Mouse (Mus musculus): ENCODE measurements around the gene Hist1h2ab. TPM values are rescaled to one million over a fixed set of nuclear protein-coding genes. Genes with fewer than 3 reads are reported as not detected.
"Not testable (repeated sequence)": the region's sequence is repeated elsewhere in the genome, so short reads cannot be mapped to it uniquely, and the experiment has no call there.

The Hist1h2ab gene
- total RNA-seq, 2 experiments from 2014 or later: 9.2 to 1,996 TPM

DNA sequence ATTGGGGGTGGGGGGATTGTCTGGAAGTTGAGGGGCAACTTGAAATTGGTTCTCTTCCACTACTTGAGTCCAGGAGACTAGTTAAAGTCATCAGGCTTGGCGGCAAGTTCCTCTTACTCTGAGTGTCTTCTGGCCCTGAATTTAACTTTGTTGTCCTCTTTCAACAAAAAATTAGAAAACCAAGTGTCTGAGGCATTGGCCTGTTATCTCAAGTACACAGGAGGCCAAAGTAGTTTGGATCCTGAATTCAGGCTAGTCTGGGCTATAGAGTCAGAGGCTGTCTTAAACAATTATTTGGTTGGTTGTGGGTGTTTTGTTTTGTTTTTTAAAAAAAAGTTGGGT is 14.2 kb downstream of the Hist1h2ab start:
- ATAC-seq (replicated peaks; ENCODE audit: poor library complexity, severe bottlenecking): no peak

DNA sequence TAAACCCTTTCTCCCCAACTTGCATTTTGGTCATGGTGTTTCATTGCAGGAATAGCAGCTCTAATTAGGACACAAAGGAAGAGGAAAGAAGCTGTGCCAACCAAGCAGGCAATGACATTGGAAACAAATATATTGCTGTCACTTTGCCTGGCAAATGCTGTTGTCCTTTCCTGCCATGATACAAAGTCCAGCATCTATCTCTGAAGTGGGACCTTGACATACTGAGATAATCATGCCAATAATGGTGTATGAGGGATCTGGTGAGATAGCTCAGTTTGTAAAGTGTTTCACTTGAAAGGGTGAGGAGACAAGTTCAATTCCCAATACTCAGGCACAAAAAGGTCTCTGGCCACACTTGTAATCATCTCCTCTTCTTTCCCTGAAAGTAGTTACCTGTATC is 15.8 kb downstream of the Hist1h2ab start:
- no peak for ATAC-seq (replicated peaks; ENCODE audit: poor library complexity, severe bottlenecking)

DNA sequence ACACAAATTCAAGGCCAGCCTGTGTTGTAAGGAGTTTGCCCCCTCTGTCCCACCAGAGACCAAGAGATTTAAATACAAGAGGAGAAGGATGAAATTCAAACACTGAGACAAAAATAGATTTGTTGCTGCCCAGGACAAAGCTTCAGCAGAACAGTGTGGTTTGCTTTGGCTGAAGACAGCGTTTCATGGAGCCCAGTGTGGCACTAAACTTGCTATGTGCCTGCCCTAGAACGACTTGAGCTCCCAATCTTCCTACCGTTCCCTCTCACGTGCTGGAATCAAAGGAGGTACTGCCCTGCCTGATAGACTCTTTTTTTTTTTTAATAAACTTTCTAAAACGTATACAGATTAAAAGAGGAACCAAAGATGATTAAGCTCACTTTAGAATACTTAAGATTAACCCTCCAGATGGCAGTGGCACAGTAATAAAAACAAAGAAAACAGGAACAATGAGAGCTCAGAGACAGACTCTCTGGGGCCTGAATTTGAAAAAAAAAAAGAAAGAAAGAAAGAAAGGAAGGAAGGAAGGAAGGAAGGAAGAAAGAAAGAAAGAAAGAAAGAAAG is 18.0 kb downstream of the Hist1h2ab start:
- peak; percentile 46 for ATAC-seq (replicated peaks; ENCODE audit: poor library complexity, severe bottlenecking)

GRCm38 (mm10) chr13:23769613-23770012 is 18.7 kb downstream of the Hist1h2ab start, which contains the start of gene Trim38:
Trim38 (plus strand) TSS chr13:23769913.
- ATAC-seq (replicated peaks; ENCODE audit: poor library complexity, severe bottlenecking): not testable (repeated sequence)

DNA sequence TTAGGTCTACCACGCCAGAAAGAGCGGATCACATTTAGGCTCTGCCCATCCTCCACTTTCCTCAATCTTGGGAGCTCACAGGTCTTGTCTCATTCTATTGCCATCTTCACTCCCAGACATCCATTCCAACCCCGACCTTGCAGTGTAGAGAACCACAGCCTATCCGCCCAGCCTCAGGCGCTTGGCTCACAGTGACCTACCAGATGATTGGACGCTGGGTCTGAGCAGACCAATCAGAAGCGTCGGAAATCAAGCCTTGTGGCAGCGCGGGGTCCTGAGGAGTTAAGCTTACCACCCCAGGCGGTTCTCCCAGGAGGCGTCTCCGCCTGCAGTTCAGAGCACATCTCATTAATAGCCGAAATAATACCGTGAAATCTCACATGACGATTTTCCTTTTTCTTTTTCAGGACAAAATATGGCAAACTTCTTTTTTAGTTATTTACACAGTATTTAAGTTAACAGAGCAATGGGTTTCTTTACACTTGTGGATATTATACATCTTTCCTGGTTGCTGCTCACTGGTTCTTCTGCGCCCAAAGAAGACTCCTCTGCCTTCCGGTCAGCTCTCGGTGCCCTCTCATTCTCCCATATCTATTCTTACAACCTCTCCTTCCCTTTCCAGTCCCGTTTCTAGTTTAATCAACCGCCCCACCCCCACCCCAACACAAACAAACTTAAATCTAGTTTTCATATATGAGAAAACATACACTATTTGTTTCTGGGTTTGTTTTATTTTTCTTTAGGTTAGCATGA is 21.8 kb downstream of the Hist1h2ab start:
- peak; percentile 65 for ATAC-seq (replicated peaks; ENCODE audit: poor library complexity, severe bottlenecking)

DNA sequence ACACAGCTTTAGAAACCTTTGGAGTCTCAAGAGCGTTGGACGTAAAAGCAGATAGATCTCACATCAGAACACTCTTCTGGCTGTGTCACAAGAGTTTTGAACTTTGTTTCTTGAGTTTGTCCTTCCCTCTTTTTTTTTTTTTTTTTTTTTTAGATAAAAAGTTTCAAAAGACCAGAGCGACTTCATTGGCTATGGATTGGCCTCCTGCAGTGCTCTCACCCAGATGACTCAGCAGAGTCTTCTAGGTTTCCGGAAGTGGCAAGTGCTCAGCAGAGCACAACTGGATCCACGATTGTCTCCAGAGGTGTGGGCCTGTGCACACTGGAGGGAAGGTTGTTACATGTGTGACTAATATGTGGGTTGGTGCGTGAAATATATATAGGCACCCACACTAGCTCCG is 27.4 kb downstream of the Hist1h2ab start:
- peak; percentile 95 for ATAC-seq (replicated peaks; ENCODE audit: poor library complexity, severe bottlenecking)

- no peak for ATAC-seq (replicated peaks; ENCODE audit: poor library complexity, severe bottlenecking)
Observed at GRCm38 (mm10) chr13:23779025-23779424, 28.1 kb downstream of the Hist1h2ab start.

DNA sequence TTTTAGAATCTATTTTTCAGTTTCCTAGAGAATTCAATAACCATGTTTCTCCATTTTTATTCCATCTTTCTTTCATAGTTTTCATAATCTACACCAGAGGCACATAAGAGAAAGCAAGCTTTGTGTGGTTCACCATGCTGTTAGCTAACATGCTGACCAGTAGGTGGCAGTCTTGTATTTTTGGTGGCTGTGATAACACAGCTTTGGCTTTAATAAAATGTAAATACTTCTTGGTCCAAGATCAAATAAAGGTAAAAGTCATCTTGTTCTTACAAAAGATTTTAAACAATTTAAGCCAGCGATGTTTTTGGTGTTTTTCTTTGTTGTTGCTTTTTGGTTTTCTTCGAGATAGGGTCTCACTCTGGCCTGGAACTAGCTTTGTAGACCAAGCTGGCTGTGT is 41.6 kb downstream of the Hist1h2ab start:
- peak; percentile 63 for ATAC-seq (replicated peaks; ENCODE audit: poor library complexity, severe bottlenecking)

DNA sequence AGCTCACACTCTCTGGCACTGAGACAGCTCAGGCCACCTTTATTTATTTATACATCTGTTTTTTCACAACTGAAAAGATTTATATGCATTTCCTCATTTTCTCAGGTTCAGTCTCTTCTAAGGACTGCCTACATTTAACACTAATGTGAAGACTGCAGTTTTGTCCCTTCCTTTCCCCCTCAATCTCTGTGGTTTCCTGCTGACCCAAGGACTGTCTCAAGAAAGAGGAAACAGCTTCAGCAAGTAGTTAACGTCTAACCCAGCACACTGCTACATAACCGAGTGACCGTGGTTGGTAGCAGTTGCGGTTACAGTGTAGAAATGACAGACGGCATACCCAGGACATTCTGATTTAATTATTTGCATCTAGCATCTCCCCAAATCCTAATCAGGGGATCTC is 48.5 kb downstream of the Hist1h2ab start:
- ATAC-seq (replicated peaks; ENCODE audit: poor library complexity, severe bottlenecking): peak; percentile 99

Other genes starting within 250 kb of the Hist1h2ab start
Only the 30 nearest of the 37 such genes appear.
- 13.1 and 13.2 TPM in 2 replicates for gene Hist1h1d, start 197.9 kb upstream of the Hist1h2ab start, total RNA-seq (2014; fragmentation: Nextera tagmentation)
- 109 and 113 TPM in 2 replicates for gene Hist1h1d, start 197.9 kb upstream of the Hist1h2ab start, total RNA-seq (2017)
- gene Hist1h3e, start 188.8 kb upstream of the Hist1h2ab start, total RNA-seq (2014; fragmentation: Nextera tagmentation): 27.2 and 37.9 TPM in 2 replicates
- 218 and 293 TPM in 2 replicates for gene Hist1h3e, start 188.8 kb upstream of the Hist1h2ab start, total RNA-seq (2017)
- 5.5 and 7.4 TPM in 2 replicates for gene Hist1h2ae, start 179.9 kb upstream of the Hist1h2ab start, total RNA-seq (2014; fragmentation: Nextera tagmentation)
- gene Hist1h2ae, start 179.9 kb upstream of the Hist1h2ab start, total RNA-seq (2017): 405 and 464 TPM in 2 replicates
- gene Hist1h2bg, start 179.7 kb upstream of the Hist1h2ab start, total RNA-seq (2014; fragmentation: Nextera tagmentation): 160 and 268 TPM in 2 replicates
- gene Hist1h2bg, start 179.7 kb upstream of the Hist1h2ab start, total RNA-seq (2017): 1,365 and 1,429 TPM in 2 replicates
- gene Hist1h2bf, start 176.9 kb upstream of the Hist1h2ab start, total RNA-seq (2014; fragmentation: Nextera tagmentation): 148 and 188 TPM in 2 replicates
- 453 and 461 TPM in 2 replicates for gene Hist1h2bf, start 176.9 kb upstream of the Hist1h2ab start, total RNA-seq (2017)
- gene Hist1h2ad, start 176.7 kb upstream of the Hist1h2ab start, total RNA-seq (2014; fragmentation: Nextera tagmentation): not detected in 2 replicates
- 685 and 1,721 TPM in 2 replicates for gene Hist1h2ad, start 176.7 kb upstream of the Hist1h2ab start, total RNA-seq (2017)
- gene Hist1h3d, start 175.4 kb upstream of the Hist1h2ab start, total RNA-seq (2014; fragmentation: Nextera tagmentation): 52.8 and 62.0 TPM in 2 replicates
- gene Hist1h3d, start 175.4 kb upstream of the Hist1h2ab start, total RNA-seq (2017): 83.5 and 136 TPM in 2 replicates
- 116 and 278 TPM in 2 replicates for gene Hist1h4d, start 169.5 kb upstream of the Hist1h2ab start, total RNA-seq (2014; fragmentation: Nextera tagmentation)
- gene Hist1h4d, start 169.5 kb upstream of the Hist1h2ab start, total RNA-seq (2017): 929 and 1,118 TPM in 2 replicates
- gene Hist1h2be, start 130.0 kb upstream of the Hist1h2ab start, total RNA-seq (2014; fragmentation: Nextera tagmentation): 16.4 and 17.5 TPM in 2 replicates
- gene Hist1h2be, start 130.0 kb upstream of the Hist1h2ab start, total RNA-seq (2017): 82.4 and 146 TPM in 2 replicates
- gene Hist1h1e, start 128.6 kb upstream of the Hist1h2ab start, total RNA-seq (2014; fragmentation: Nextera tagmentation): 111 and 199 TPM in 2 replicates
- 255 and 282 TPM in 2 replicates for gene Hist1h1e, start 128.6 kb upstream of the Hist1h2ab start, total RNA-seq (2017)
- 2.4 and 4.1 TPM in 2 replicates for gene Hist1h2ac, start 67.2 kb upstream of the Hist1h2ab start, total RNA-seq (2014; fragmentation: Nextera tagmentation)
- 173 TPM in 2 replicates for gene Hist1h2ac, start 67.2 kb upstream of the Hist1h2ab start, total RNA-seq (2017)
- gene Hist1h2bc, start 66.9 kb upstream of the Hist1h2ab start, total RNA-seq (2014; fragmentation: Nextera tagmentation): 57.7 and 70.7 TPM in 2 replicates
- gene Hist1h2bc, start 66.9 kb upstream of the Hist1h2ab start, total RNA-seq (2017): 274 and 374 TPM in 2 replicates
- not detected in 2 replicates for gene Hist1h1t, start 55.3 kb upstream of the Hist1h2ab start, total RNA-seq (2014; fragmentation: Nextera tagmentation)
- gene Hist1h1t, start 55.3 kb upstream of the Hist1h2ab start, total RNA-seq (2017): 1.0 TPM in 1 of 2 replicates, not detected in the other
- 14.3 and 82.6 TPM in 2 replicates for gene Hist1h4c, start 52.7 kb upstream of the Hist1h2ab start, total RNA-seq (2014; fragmentation: Nextera tagmentation)
- 308 and 366 TPM in 2 replicates for gene Hist1h4c, start 52.7 kb upstream of the Hist1h2ab start, total RNA-seq (2017)
- 7.9 and 19.9 TPM in 2 replicates for gene Hfe, start 40.3 kb upstream of the Hist1h2ab start, total RNA-seq (2014; fragmentation: Nextera tagmentation)
- gene Hfe, start 40.3 kb upstream of the Hist1h2ab start, total RNA-seq (2017): 7.6 and 9.7 TPM in 2 replicates
- gene Hist1h1c, start 12.3 kb upstream of the Hist1h2ab start, total RNA-seq (2014; fragmentation: Nextera tagmentation): 61.8 and 110 TPM in 2 replicates
- 737 and 810 TPM in 2 replicates for gene Hist1h1c, start 12.3 kb upstream of the Hist1h2ab start, total RNA-seq (2017)
- gene Hist1h3c, start 5.5 kb upstream of the Hist1h2ab start, total RNA-seq (2014; fragmentation: Nextera tagmentation): 24.5 and 38.0 TPM in 2 replicates
- gene Hist1h3c, start 5.5 kb upstream of the Hist1h2ab start, total RNA-seq (2017): 507 and 886 TPM in 2 replicates
- gene Hist1h2bb, start 4.4 kb upstream of the Hist1h2ab start, total RNA-seq (2014; fragmentation: Nextera tagmentation): 155 and 176 TPM in 2 replicates
- gene Hist1h2bb, start 4.4 kb upstream of the Hist1h2ab start, total RNA-seq (2017): 3,446 and 3,529 TPM in 2 replicates
- 92.5 and 158 TPM in 2 replicates for gene Hist1h3b, start 1.1 kb downstream of the Hist1h2ab start, total RNA-seq (2014; fragmentation: Nextera tagmentation)
- gene Hist1h3b, start 1.1 kb downstream of the Hist1h2ab start, total RNA-seq (2017): 628 and 657 TPM in 2 replicates
- gene Hist1h4b, start 5.9 kb downstream of the Hist1h2ab start, total RNA-seq (2014; fragmentation: Nextera tagmentation): 70.4 and 87.8 TPM in 2 replicates
- gene Hist1h4b, start 5.9 kb downstream of the Hist1h2ab start, total RNA-seq (2017): 487 and 745 TPM in 2 replicates
- gene Hist1h4a, start 10.1 kb downstream of the Hist1h2ab start, total RNA-seq (2014; fragmentation: Nextera tagmentation): 9.3 and 71.7 TPM in 2 replicates
- gene Hist1h4a, start 10.1 kb downstream of the Hist1h2ab start, total RNA-seq (2017): 657 and 709 TPM in 2 replicates
- 33.7 and 64.5 TPM in 2 replicates for gene Hist1h3a, start 11.3 kb downstream of the Hist1h2ab start, total RNA-seq (2014; fragmentation: Nextera tagmentation)
- 287 and 376 TPM in 2 replicates for gene Hist1h3a, start 11.3 kb downstream of the Hist1h2ab start, total RNA-seq (2017)
- 143 and 207 TPM in 2 replicates for gene Hist1h1a, start 12.5 kb downstream of the Hist1h2ab start, total RNA-seq (2014; fragmentation: Nextera tagmentation)
- gene Hist1h1a, start 12.5 kb downstream of the Hist1h2ab start, total RNA-seq (2017): 1,974 and 2,146 TPM in 2 replicates
- not detected in 2 replicates for gene Trim38, start 18.8 kb downstream of the Hist1h2ab start, total RNA-seq (2014; fragmentation: Nextera tagmentation)
- not detected in 2 replicates for gene Trim38, start 18.8 kb downstream of the Hist1h2ab start, total RNA-seq (2017)
- gene Slc17a2, start 55.9 kb downstream of the Hist1h2ab start, total RNA-seq (2014; fragmentation: Nextera tagmentation): not detected in 2 replicates
- gene Slc17a2, start 55.9 kb downstream of the Hist1h2ab start, total RNA-seq (2017): not detected in 2 replicates
- not detected in 2 replicates for gene Slc17a3, start 88.3 kb downstream of the Hist1h2ab start, total RNA-seq (2014; fragmentation: Nextera tagmentation)
- gene Slc17a3, start 88.3 kb downstream of the Hist1h2ab start, total RNA-seq (2017): not detected in 2 replicates
- gene Slc17a1, start 116.6 kb downstream of the Hist1h2ab start, total RNA-seq (2014; fragmentation: Nextera tagmentation): not detected in 2 replicates
- gene Slc17a1, start 116.6 kb downstream of the Hist1h2ab start, total RNA-seq (2017): not detected in 2 replicates
- not detected in 2 replicates for gene Slc17a4, start 163.9 kb downstream of the Hist1h2ab start, total RNA-seq (2014; fragmentation: Nextera tagmentation)
- gene Slc17a4, start 163.9 kb downstream of the Hist1h2ab start, total RNA-seq (2017): not detected in 2 replicates
- gene Hist1h2ba, start 183.0 kb downstream of the Hist1h2ab start, total RNA-seq (2014; fragmentation: Nextera tagmentation): not detected in 2 replicates
- gene Hist1h2ba, start 183.0 kb downstream of the Hist1h2ab start, total RNA-seq (2017): not detected in 2 replicates
- gene Hist1h2aa, start 183.3 kb downstream of the Hist1h2ab start, total RNA-seq (2014; fragmentation: Nextera tagmentation): not detected in 2 replicates
- not detected in 2 replicates for gene Hist1h2aa, start 183.3 kb downstream of the Hist1h2ab start, total RNA-seq (2017)